Mouse (Mus musculus) limb, embryonic 14.5 days (tissue): ENCODE results near the gene Hist1h2bn. TPM values are rescaled to one million over a fixed set of nuclear protein-coding genes. Genes with fewer than 3 reads are reported as not detected.
"Not testable (repeated sequence)": the region's sequence is repeated elsewhere in the genome, so short reads cannot be mapped to it uniquely, and the experiment has no call there.

Experiments
- ATAC-seq: fragments of 200-750 bp; cut with Nextera tagmentation; 2 replicates; pipeline ENCODE4 v1.8.0; 2017; ENCODE audit warnings: low read depth, moderate number of reproducible peaks, moderate TSS enrichment; ENCODE audit not compliant: low FRiP score
- DNase-seq: peaks from one replicate; pipeline ENCODE4 v3.0.0-alpha.2; 2015; ENCODE audit warnings: low spot score
- H3K27ac ChIP-seq: fragments of 300-500 bp; sonication (generic); replicated peaks from 2 replicates; pipeline ENCODE4 v1.5.1; 2014; ENCODE audit warnings: low read depth, mild to moderate bottlenecking, low read length, moderate library complexity, mixed read lengths
- H3K27me3 ChIP-seq: fragments of 300-500 bp; sonication (generic); 2 replicates; pipeline ENCODE4 v1.6.1; 2014; ENCODE audit warnings: low read length, mixed read lengths; ENCODE audit not compliant: control insufficient read depth, insufficient read depth
- H3K36me3 ChIP-seq: fragments of 300-500 bp; sonication (generic); 2 replicates; pipeline ENCODE4 v1.6.1; 2014; ENCODE audit warnings: mild to moderate bottlenecking, low read length, moderate library complexity, mixed read lengths; ENCODE audit not compliant: control insufficient read depth, insufficient read depth
- H3K4me1 ChIP-seq: fragments of 300-500 bp; sonication (generic); 2 replicates; pipeline ENCODE4 v1.6.1; 2014; ENCODE audit warnings: antibody characterized with exemption, low read length, mixed read lengths; ENCODE audit not compliant: control insufficient read depth, insufficient read depth
- H3K4me2 ChIP-seq: fragments of 300-500 bp; sonication (generic); replicated peaks from 2 replicates; pipeline ENCODE4 v1.6.1; 2014; ENCODE audit warnings: low read depth, mild to moderate bottlenecking, low read length, moderate library complexity; ENCODE audit not compliant: severe bottlenecking
- H3K4me3 ChIP-seq: fragments of 300-500 bp; sonication (generic); replicated peaks from 2 replicates; pipeline ENCODE4 v1.5.1; 2014; ENCODE audit warnings: low read length
- H3K9ac ChIP-seq: fragments of 300-500 bp; sonication (generic); 2 replicates; pipeline ENCODE4 v1.6.1; 2014; ENCODE audit warnings: mild to moderate bottlenecking, low read depth, low read length, moderate library complexity; ENCODE audit not compliant: severe bottlenecking
- H3K9me3 ChIP-seq: fragments of 300-500 bp; sonication (generic); 2 replicates; pipeline ENCODE4 v1.6.1; 2016; ENCODE audit warnings: low read length; ENCODE audit not compliant: control insufficient read depth
- POLR2A ChIP-seq: fragments of 200-500 bp; IDR thresholded peaks from 2 replicates; pipeline ENCODE4 v1.8.0; 2012; ENCODE audit warnings: inconsistent platforms, mild to moderate bottlenecking, moderate library complexity, borderline replicate concordance; ENCODE audit not compliant: insufficient read depth, insufficient read length; ENCODE audit errors: extremely low read depth
- WGBS: fragments of 180-500 bp; shearing (Covaris S2); extraction: QIAGEN DNeasy Blood & Tissue Kit; methylation state at CpG from one replicate; pipeline ENCODE4 v1.1.7; 2014; 5-methylcytosine and 5-hydroxymethylcytosine counted together
- polyA plus RNA-seq, 2 experiments: library from polyadenylated mRNA; depleted of rRNA in 1 of 2; stranded (reverse) in 1 of 2; unstranded in 1 of 2; fragments of >200 nt; fragmentation: Nextera tagmentation in 1 of 2; extraction: Ambion mirVana in 1 of 2; gene quantifications; 2 replicates each; pipeline versions ENCODE4 v1.2.1 to v1.2.3; 2012 to 2014

The Hist1h2bn gene
- polyA plus RNA-seq, 2 experiments, result 3.4 to 18.4 TPM

DNA sequence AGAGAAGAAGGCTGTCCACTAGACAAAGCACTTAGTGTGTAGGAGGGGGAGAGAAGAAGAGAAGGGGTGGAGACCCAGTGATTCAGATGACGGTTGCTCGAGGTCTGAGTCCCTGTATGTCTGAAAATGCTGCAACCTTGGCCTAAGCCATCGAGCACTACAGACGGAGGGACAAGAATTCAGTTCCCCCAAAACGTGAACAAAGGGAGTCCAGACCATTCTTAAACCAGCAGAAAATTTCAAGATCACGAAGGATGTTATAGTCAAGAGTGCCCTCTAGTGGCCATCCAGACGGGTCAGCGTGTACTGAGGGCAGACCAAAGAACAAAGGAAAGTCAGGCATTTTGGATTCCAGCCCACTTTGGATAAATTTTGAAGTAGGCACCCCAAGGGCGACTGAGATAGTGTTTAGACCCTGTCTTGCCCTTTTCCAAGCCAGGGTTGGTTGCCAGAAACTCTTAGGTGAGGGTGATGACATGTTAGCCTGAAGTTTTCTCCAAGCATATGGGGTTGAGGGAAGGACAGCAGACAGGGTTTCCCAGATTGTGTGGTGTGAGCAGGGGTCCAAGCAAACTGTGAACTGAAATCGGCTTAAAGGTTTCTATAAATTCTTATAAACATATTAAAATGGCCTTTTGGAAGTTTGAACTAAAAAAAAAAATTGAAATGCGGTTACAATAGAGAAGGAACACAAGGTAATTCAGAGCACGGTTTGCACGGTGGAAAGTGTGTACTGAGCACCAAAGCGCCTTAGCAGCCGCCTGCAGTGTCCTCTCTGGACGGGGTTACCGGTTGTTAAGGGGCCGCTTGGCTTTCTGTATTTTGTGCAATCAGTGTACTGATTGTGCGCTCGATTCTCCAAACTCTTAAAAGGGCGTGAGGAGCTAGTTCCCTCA lies 19.7 kb upstream of the Hist1h2bn start:
- Histone ChIP-seq H3K4me3 (peak overlapping the region; percentile 49), H3K4me1 (peaks cover 5% of the 10 kb centered on the region; the same call in 1 of the 2 replicates), H3K4me2 (peak overlapping the region; percentile 63), H3K27me3 (no peaks in the 10 kb centered on the region), H3K27ac (peak overlapping the region; percentile 97), H3K9me3 (no peaks in the 10 kb centered on the region), H3K36me3 (no peaks in the 10 kb centered on the region), H3K9ac (peak overlapping the region; percentile 64)
- under 1% methylated on average over 21 of the region's 21 CpGs for WGBS
- DNase-seq (peak; percentile 98), ATAC-seq (peak; percentile 79)
- TF ChIP-seq POLR2A, result no peak

DNA sequence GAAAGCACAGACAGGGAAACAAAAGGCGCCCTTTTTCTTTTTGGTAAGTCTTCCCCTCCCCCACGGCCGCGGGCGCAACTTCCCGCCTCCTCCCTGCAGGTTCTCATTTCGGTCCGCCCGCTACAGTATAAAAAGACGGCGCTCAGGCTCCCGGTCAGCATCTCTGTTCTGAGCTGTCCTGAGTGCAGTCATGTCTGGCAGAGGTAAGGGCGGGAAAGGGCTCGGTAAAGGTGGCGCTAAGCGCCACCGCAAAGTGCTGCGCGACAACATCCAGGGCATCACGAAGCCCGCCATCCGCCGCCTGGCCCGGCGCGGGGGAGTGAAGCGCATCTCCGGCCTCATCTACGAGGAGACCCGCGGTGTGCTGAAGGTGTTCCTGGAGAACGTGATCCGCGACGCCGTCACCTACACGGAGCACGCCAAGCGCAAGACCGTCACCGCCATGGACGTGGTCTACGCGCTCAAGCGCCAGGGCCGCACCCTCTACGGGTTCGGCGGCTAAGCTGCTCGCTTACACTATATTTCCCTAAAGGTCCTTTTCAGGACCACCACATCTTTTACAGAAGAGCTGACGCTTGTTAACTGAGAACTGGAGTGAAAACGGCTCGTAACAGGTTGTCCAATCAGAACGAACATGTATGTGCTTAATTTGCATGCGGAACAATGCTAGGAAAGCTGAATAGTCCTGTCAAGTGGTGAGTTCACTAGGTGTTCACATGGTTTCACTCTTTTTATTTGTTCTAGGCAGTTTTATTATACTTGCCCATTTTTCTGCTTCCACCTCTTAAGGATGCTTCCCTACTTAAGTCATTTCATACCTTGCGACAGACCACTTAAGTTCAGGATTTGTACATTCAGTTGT lies 18.8 kb upstream of the Hist1h2bn start, which contains the start of gene Hist1h4j:
Gene Hist1h4j (plus strand): TSS at position 159 of the 862 bp plus-strand sequence.
- Histone ChIP-seq H3K27ac (peak within 1 kb of the TSS; percentile 97), H3K4me2 (peak within 1 kb of the TSS; percentile 63), H3K9ac (peak within 1 kb of the TSS; percentile 64), H3K4me3 (peak within 1 kb of the TSS; percentile 49)
- H3K9me3 ChIP-seq, H3K36me3 ChIP-seq, H3K27me3 ChIP-seq, H3K4me1 ChIP-seq: not testable (repeated sequence)
- DNase-seq (peak; percentile 91), ATAC-seq (peak; percentile 92)
- peak; percentile 94; the same call in 1 of the 2 replicates for TF ChIP-seq POLR2A
- under 1% methylated on average over 42 of the region's 56 CpGs for WGBS

DNA sequence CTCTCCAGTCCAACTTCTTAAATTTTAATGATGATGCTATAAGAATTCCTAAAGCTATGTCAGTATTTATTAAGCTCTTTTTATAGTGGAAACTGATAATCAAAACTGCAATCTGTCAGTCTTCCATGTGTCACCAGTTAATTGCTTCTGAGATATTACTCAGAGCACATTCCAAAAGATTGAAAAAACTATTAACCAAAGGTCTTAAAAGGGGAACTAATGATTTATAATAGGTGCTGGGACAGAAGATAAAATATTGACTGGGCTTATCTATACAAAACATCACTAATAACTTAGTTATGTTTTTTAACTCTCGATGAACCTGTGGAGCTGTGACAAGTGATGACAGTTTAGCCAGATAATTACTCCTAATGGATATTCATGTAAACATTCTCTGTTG lies 8.9 kb upstream of the Hist1h2bn start:
- WGBS, result 90% methylated on average over 1 of the region's 1 CpGs
- H3K9me3 ChIP-seq, result no peaks in the 10 kb centered on the region
- H3K9ac ChIP-seq, result no peak overlapping the region
- no peaks in the 10 kb centered on the region for H3K27me3 ChIP-seq
- DNase-seq (no peak), ATAC-seq (no peak)
- no peaks in the 10 kb centered on the region for H3K36me3 ChIP-seq
- no peak overlapping the region for H3K4me3 ChIP-seq
- H3K27ac ChIP-seq, result no peak overlapping the region
- no peak overlapping the region for H3K4me2 ChIP-seq
- peaks cover 11% of the 10 kb centered on the region for H3K4me1 ChIP-seq
- TF ChIP-seq POLR2A, result no peak

DNA sequence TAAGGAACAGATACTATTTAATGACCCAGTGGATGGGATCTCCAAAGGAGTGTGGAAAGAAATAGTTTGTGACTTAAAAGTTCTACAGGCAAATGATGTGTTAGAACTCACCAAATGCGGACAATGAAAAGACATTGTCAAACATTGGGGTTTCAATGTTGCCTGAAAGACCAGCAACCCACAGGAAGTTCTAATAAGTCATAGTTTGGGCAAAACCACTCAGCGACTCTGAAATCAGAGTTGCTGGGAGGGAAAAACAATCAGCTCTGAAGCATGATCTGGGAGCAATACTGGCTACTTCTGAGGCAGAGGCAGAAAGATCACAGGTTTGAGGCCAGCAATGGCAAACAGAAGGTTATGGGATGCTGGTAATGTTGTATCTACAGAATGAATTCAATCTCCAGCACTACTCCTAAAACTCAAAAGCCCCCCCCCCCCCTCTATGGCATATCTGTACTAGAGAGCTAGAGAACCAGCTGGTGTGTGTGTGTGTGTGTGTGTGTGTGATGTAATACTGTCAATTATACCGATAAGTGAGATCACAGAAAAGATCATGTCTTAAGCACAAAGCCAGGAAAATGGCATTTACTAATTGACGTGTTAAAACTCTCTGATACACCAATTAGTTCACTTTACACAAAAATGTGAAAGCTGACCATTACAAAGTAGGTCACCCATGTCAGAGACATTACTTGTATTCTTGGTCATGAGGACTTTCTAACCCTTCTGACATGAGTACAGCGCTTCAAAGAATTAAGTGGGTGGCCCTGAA lies 4.3 kb upstream of the Hist1h2bn start:
- Histone ChIP-seq H3K9me3 (no peaks in the 10 kb centered on the region), H3K4me2 (peak overlapping the region; percentile 83), H3K27ac (peak overlapping the region; percentile 94), H3K4me1 (peaks cover 20% of the 10 kb centered on the region), H3K4me3 (peak overlapping the region; percentile 52), H3K9ac (peak overlapping the region; percentile 57), H3K27me3 (no peaks in the 10 kb centered on the region), H3K36me3 (no peaks in the 10 kb centered on the region)
- DNase-seq, result peak; percentile 60
- 6% methylated on average over 5 of the region's 5 CpGs for WGBS
- no peak for ATAC-seq
- peak; percentile 28; the same call in 1 of the 2 replicates for TF ChIP-seq POLR2A
